Mouse (Mus musculus): ENCODE data around the gene Atp6v0a1.

GRCm38 (mm10) chr11:101050359-101050758 lies 41.1 kb downstream of the Atp6v0a1 start:
- TF ChIP-seq POLR2A (IDR thresholded peaks at IDR 0.05; ENCODE audit: insufficient read depth, low read depth, low read length) (no peak), CTCF (IDR thresholded peaks at IDR 0.05; ENCODE audit: insufficient read depth, low read depth, low read length) (no peak)
